Mouse (Mus musculus): ENCODE data around the gene Mthfd2. TPM values are rescaled to one million over a fixed set of nuclear protein-coding genes. Genes with fewer than 3 reads are reported as not detected.
"Not testable (repeated sequence)": the region's sequence is repeated elsewhere in the genome, so short reads cannot be mapped to it uniquely, and the experiment has no call there.

Mthfd2 gene
- total RNA-seq, 2 experiments from 2014 or later: 5.7 to 8.1 TPM

DNA sequence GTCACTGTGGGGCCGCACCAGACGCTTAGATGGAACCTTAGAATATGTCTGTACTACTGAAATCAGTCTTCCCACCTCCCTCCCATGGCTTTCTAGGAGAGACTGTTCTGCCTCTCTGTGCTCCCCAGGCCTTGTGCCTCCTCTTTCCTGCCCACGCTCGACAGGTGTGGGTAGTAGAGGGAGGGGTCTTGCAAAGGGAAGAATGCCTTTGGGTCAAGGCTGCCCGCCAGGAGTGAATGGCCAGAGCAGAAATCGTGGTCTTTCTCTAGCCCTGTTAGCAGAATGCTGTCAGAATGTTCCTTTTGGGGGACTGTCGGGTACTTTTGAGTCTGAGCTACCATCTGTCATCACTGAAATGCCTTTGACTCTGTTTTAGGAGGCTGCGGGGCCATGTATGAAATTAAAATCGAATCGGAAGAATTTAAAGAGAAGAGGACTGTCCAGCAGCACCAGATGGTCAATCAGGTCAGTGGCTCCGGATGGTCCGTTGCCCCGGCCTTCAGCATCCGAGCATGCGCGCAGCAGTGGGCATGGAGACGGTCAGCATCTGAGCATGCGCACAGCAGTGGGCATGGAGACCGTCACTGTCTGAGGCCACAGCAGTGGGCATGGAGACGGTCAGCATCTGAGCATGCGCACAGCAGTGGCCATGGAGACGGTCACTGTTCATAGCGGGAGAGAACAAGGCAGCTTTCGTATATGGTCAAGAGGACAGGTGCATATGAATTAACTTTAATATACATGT, 27.1 kb upstream of the Mthfd2 start:
- no peak for DNase-seq (ENCODE audit: extremely low spot score in 1 of 2, low spot score in 2 of 2)
- no peak overlapping the region for H3K27ac ChIP-seq
- H3K4me3 ChIP-seq: no peak overlapping the region
- no peak for TF ChIP-seq CTCF (IDR thresholded peaks at IDR 0.05)
- intact Hi-C loops (cut with DNase I): no loop called here

DNA sequence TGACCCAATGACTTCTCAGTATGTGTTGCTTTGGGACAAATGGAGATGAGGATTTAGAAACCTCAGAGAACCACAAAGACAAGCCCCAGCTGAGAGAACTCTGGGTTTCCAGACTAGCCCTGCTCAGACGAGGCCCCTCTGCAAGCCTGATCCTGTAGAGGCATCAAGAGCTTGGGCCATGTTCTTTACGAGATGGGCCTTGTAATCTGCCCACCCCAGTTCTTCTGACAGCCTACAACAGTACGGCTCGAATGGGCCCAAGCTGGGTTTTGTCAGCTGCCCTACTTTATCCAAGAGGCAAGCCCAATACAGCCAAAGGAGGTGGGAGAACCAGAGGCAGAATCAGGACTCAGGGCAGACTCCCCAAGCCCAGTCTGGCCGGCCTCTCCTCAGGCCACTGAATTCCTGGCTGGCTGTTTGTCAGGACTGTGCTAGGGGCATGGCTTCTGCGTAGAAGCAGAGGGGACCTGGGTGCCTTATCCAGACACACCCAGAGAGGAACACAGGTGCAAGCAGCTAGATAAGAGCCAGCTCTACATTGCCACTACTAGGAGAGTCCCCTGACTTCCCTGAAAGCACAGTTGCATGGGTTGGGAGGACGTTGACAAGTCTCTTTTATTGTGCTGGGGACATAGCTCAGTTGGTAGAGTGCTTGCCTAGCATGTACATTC, 25.9 kb upstream of the Mthfd2 start:
- no peak for DNase-seq (ENCODE audit: extremely low spot score in 1 of 2, low spot score in 2 of 2)
- intact Hi-C loops (cut with DNase I): no loop called here
- H3K27ac ChIP-seq: no peak overlapping the region
- H3K4me3 ChIP-seq: no peak overlapping the region
- no peak for TF ChIP-seq CTCF (IDR thresholded peaks at IDR 0.05)

DNA sequence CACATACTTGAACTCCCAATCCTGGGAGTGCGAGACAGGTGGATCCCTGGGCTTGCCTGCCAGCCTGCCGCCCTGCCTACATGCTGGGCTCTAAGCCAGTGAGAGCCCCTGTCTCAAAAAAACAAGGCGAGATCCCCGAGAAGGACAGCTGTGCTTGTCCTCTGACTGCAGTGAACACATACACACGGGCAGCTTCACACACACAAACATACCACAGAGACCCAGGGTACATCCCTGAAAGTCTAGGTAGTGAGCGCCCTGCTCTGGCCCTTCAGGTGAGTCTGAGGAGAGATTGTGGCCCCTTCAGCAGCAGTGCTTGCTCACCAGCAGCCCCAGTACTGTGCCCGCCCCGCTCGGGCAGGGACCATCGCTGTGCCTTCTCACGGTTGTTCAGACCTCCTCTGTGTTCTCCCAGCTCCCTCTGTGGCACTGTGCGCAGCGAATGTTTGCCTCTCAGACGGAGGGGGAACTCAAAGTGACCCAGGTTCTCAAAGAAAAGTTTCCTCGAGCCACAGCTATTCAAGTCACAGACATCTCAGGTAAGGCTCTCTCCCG, 25.2 kb upstream of the Mthfd2 start:
- no peak for DNase-seq (ENCODE audit: extremely low spot score in 1 of 2, low spot score in 2 of 2)
- no peak for TF ChIP-seq CTCF (IDR thresholded peaks at IDR 0.05)
- intact Hi-C loops (cut with DNase I): no loop called here
- Histone ChIP-seq H3K27ac (no peak overlapping the region), H3K4me3 (no peak overlapping the region)

DNA sequence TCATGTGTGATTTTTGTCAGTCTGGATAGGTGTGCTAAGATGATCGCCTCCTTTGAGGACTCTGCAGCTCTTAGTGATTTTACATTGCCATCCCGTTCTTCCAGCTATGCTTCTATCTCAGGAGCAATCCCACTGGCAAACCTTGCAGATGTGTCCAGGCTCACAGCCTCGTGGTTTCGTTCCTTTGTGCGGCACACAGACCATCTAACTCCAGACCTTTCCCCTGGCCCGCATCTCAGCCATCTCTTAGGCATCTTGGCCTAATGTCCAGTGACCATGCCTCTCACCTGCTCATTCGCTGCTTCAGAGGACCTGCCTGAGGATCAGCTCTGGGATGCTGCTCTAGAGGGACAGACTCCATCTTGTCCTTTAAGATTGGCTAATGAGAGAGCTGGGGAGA, 24.5 kb upstream of the Mthfd2 start:
- no peak for TF ChIP-seq CTCF (IDR thresholded peaks at IDR 0.05)
- H3K27ac ChIP-seq: peak overlapping the region; percentile 93
- intact Hi-C loops (cut with DNase I): no loop called here

DNA sequence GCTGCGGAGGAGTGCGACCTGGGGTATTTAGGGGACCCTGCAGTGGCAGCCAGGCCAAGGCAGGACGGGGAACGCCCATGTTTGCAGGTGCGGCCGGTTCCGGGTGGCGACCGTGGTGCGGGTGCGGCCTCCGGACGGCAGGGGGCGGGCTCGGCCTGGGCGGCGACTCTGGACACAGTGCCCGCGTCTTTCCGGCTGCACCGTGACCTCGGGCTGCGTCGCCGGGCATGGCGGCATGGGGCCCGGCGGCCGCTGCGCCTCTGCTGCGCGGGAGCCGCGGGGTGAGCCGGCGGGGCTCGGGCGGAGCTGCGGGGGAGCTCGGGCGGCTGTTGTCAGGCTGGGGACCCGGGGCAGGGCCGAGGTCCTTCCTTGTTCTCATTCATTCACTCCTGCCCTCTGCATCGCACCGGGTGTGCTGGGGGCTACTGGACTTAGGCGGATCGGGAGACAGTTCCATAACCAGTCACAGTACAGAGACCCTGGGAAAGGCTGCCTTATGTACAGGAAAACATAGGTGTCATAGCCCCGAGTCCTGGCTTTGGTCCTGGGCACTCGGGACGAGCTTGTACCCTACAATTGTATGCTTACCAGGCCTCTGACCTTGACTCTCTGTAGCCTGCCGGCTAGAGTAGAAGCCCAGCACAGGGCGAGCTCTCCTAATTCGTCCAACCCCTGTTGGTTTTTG, 23.7 kb upstream of the Mthfd2 start:
- Histone ChIP-seq H3K4me3 (peak overlapping the region; percentile 83), H3K27ac (peak overlapping the region; percentile 93)
- DNase-seq (ENCODE audit: extremely low spot score in 1 of 2, low spot score in 2 of 2): peak; percentile 91 to 96
- intact Hi-C loops (cut with DNase I): no loop called here
- peak; percentile 90 for TF ChIP-seq CTCF (IDR thresholded peaks at IDR 0.05)

More for the DNA sequence above, 24.5 kb upstream of the Mthfd2 start:
- peak overlapping the region; percentile 83 for H3K4me3 ChIP-seq
- no peak for DNase-seq (ENCODE audit: extremely low spot score in 1 of 2, low spot score in 2 of 2)

DNA sequence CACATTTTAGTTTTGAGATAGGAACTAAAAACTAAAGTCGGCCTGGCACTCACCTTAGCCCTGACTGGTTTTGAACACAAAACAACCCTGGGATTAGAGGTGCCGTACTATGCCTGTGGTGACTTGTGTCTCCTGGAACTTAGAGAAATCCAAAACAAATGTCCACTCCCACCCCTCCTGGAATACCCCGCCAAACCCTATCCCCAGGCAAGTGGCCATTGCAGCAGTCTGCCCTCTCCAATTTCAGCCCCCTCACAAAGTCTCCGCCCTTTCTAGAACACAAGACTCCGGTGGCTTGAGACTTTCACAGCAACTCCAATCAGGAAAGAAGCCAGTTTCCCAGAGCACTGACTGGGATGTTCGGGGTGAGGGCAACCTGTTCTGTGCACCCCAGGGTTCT, 23.2 kb upstream of the Mthfd2 start, which contains the start of gene Bola3:
Gene Bola3 (plus strand): TSS at position 275 of the 400 bp plus-strand sequence.
- intact Hi-C loops (cut with DNase I): no loop called here
- peak within 1 kb of the TSS; percentile 93 for H3K27ac ChIP-seq
- no peak for DNase-seq (ENCODE audit: extremely low spot score in 1 of 2, low spot score in 2 of 2)
- no peak for TF ChIP-seq CTCF (IDR thresholded peaks at IDR 0.05)
- H3K4me3 ChIP-seq: peak within 1 kb of the TSS; percentile 83

DNA sequence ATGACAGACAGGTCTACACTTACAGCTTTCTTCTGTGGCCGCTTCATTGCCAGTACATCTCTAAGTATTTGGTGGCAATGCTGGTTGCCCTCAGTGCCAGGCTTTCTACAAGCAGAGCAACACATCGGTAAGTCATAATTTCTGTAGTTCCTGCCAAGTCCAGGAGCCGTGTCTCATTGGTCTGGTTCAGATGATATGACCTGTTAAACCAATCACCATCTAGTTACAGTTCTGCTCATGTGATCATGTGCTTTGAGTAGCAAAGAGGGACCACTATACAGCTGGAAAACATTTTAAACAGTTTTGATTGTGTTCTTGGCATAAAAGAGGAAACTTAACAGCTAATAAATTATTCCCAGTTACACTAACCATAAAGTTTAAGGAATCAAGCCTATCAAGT, 22.2 kb upstream of the Mthfd2 start:
- no peak for DNase-seq (ENCODE audit: extremely low spot score in 1 of 2, low spot score in 2 of 2)
- Histone ChIP-seq H3K27ac (no peak overlapping the region), H3K4me3 (no peak overlapping the region)
- intact Hi-C loops (cut with DNase I): no loop called here
- TF ChIP-seq CTCF (IDR thresholded peaks at IDR 0.05): no peak

DNA sequence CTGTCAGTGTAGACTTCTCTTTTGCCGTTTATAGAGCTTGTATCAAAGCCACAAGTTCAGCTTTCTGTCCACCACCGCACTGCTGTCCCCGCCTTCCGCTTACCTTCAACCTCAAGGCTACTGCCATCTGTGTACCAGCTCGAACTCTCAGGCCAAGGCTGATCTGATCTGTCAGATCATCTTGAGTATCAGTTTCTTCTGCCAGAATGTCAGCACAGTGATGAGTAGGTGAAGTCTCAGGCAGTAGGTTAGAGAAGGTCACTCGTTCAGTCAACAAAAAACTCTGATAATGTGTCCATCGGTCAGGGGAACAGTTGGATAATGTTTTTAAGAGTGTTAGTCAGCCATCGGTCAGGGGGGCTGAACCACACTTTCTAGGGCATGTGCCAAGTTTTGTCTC, 19.6 kb upstream of the Mthfd2 start:
- H3K4me3 ChIP-seq; H3K27ac ChIP-seq; DNase-seq (ENCODE audit: extremely low spot score in 1 of 2, low spot score in 2 of 2); intact Hi-C loops (cut with DNase I): not testable (repeated sequence)

DNA sequence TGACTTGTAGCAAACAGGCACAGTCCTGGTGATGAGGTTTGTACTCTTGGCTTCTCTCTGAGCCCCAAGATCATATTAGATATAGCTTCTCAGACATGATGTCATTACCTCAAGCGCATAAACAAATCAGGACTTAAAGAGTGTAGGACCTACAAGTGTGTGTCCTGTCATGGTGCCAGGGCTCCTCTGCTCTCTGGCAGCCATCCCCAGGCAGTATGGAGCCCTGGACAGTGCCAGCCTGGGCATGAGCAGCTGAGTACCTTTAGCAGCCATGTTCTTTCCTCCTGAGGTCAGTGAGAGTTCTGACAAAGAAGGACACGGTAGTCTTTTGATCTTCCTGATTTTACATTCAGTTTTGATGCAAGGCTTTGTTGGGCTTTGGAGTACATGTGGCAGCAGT, 17.2 kb upstream of the Mthfd2 start:
- TF ChIP-seq CTCF (IDR thresholded peaks at IDR 0.05): no peak
- H3K27ac ChIP-seq: no peak overlapping the region
- no peak for DNase-seq (ENCODE audit: extremely low spot score in 1 of 2, low spot score in 2 of 2)
- H3K4me3 ChIP-seq: no peak overlapping the region
- intact Hi-C loops (cut with DNase I): no loop called here

DNA sequence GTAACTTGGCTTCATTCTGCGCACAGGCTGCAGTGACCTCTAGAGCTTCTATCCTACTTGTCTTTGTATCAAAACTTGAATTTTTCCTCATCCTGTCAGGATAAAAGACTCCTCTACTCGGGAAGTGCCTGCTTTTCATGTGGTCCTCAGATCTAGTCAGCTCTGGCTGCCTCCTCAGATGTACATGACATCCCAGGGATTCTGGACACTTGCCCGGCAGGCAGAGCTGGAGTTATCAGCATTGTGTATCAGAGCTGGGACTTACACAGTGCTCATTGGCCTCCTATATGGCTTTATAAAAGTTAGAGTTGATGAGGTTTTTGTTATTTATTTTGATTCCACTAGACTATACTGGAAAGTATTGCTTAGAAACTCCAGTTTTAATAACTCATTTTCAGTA, 15.7 kb upstream of the Mthfd2 start:
- H3K4me3 ChIP-seq: no peak overlapping the region
- no peak overlapping the region for H3K27ac ChIP-seq
- TF ChIP-seq CTCF (IDR thresholded peaks at IDR 0.05): no peak
- intact Hi-C loops (cut with DNase I): no loop called here
- no peak for DNase-seq (ENCODE audit: extremely low spot score in 1 of 2, low spot score in 2 of 2)

DNA sequence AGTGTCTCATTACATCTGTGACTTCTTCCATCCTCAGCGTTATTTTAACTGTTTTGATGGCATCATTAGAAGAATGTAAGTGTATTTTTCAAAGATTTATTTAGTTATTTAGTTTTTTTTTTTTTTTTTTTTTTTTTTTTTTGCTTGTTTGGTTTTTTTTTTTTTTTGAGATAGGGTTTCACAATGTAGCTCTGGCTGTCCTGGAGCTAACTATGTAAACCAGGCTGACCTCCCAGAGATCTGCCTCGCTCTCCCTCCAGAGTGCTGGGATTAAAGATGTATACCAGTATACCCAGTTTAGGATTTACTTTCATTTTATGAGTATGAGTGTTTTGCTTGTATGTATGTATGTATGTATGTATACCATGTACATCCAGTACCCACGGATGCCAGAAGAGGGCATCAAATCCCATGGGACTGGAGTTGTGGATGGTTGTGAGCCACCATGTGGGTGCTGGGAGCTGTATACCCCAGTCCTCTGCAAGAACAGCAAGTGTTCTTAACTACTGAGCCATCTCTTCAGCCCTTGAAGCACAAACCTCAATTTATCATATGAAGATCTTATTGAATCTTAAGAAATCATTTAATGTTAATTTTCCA, 2.0 kb upstream of the Mthfd2 start:
- H3K4me3 ChIP-seq: no peak overlapping the region; the same call in 1 of the 2 replicates
- no peak; the same call in none of the 2 replicates for TF ChIP-seq CTCF (IDR thresholded peaks at IDR 0.05)
- DNase-seq (ENCODE audit: extremely low spot score in 1 of 2, low spot score in 2 of 2): no peak
- no peak overlapping the region for H3K27ac ChIP-seq
- intact Hi-C loops (cut with DNase I): loop anchor here (10.0 kb wide), 1 partner anchor 447 kb away; the partner anchor contains the start of gene Tex261
